ENCODE assay signal across 8 mouse cellular contexts in genomic region chr9:62362835-62363385, GRCm38 (mm10). TPM values are rescaled to one million over a fixed set of nuclear protein-coding genes. Genes with fewer than 3 reads are reported as not detected.
DNase-seq lines count a peak whose midpoint lies in the region; ATAC-seq lines count a peak whose summit lies in the region.

No protein-coding gene starts in this region.

- H3K4me1 ChIP-seq in kidney, embryonic 15.5 days: peaks cover 96% of the 10 kb centered on the region
- H3K4me1 ChIP-seq in forebrain, embryonic 10.5 days: peaks cover 92% of the 10 kb centered on the region
- H3K4me1 ChIP-seq in limb, embryonic 10.5 days: peaks cover 88% of the 10 kb centered on the region

- H3K9ac ChIP-seq in kidney, embryonic 15.5 days: 0 out of 2 replicates have a peak overlapping the region, but pooled peaks have one; percentile 31

- H3K4me2 ChIP-seq in kidney, embryonic 15.5 days: peak overlapping the region; percentile 64

- no peak for ATAC-seq in kidney, embryonic 15.5 days (replicated peaks; ENCODE audit: low FRiP score)

- peak overlapping the region; percentile 34 for H3K4me3 ChIP-seq in kidney, embryonic 15.5 days (replicated peaks)
- peak overlapping the region; percentile 43 for H3K4me3 ChIP-seq in forebrain, embryonic 10.5 days
- H3K4me3 ChIP-seq in limb, embryonic 10.5 days: peak overlapping the region; percentile 39

- H3K27ac ChIP-seq in kidney, embryonic 15.5 days: peak overlapping the region; percentile 84
- H3K27ac ChIP-seq in forebrain, embryonic 10.5 days: peak overlapping the region; percentile 89
- peak overlapping the region; percentile 81 for H3K27ac ChIP-seq in limb, embryonic 10.5 days

- no peaks in the 10 kb centered on the region for H3K9me3 ChIP-seq in kidney, embryonic 15.5 days (replicated peaks)
- no peaks in the 10 kb centered on the region for H3K9me3 ChIP-seq in forebrain, embryonic 10.5 days
- no peaks in the 10 kb centered on the region for H3K9me3 ChIP-seq in limb, embryonic 10.5 days (replicated peaks)

- peaks cover 12% of the 10 kb centered on the region for H3K36me3 ChIP-seq in kidney, embryonic 15.5 days
- peaks cover 47% of the 10 kb centered on the region for H3K36me3 ChIP-seq in forebrain, embryonic 10.5 days (replicated peaks)
- H3K36me3 ChIP-seq in limb, embryonic 10.5 days: peaks cover 35% of the 10 kb centered on the region

- 29% methylated on average over 11 of the region's 11 CpGs for WGBS in kidney, embryonic 15.5 days
- 31% methylated on average over 11 of the region's 11 CpGs for WGBS in forebrain, embryonic 10.5 days
- WGBS in limb, embryonic 10.5 days: 32% methylated on average over 11 of the region's 11 CpGs

- H3K27me3 ChIP-seq in kidney, embryonic 15.5 days: no peaks in the 10 kb centered on the region
- H3K27me3 ChIP-seq in forebrain, embryonic 10.5 days (ENCODE audit: poor library complexity, severe bottlenecking): no peaks in the 10 kb centered on the region
- H3K27me3 ChIP-seq in limb, embryonic 10.5 days (ENCODE audit: low read depth, poor library complexity, severe bottlenecking): no peaks in the 10 kb centered on the region

- no peak for DNase-seq in kidney, postnatal 25 days
- DNase-seq in forebrain, embryonic 10.5 days (ENCODE audit: extremely low spot score, low spot score): no peak
- peak; percentile 40 for DNase-seq in limb, embryonic 10.5 days (ENCODE audit: low spot score)
- peak; percentile 43 for DNase-seq in neural tube, embryonic 10.5 days (ENCODE audit: extremely low spot score, low spot score)
- no peak for DNase-seq in layer of hippocampus, postnatal 25 days (ENCODE audit: extremely low spot score in 1 of 2, low spot score in 1 of 2)
- DNase-seq in layer of hippocampus, adult 9-10 months (ENCODE audit: low spot score): no peak
- DNase-seq in thymus, postnatal 14 days: no peak

RNA-seq across cellular contexts. Expression of gene Anp32a, which starts 21.8 kb away (rescaled TPM):
- 217 and 225 TPM in 2 replicates for polyA plus RNA-seq in kidney, embryonic 15.5 days (2015; fragmentation: Nextera tagmentation; extraction: Ambion mirVana)
- polyA plus RNA-seq in forebrain, embryonic 10.5 days (2016; fragmentation: Nextera tagmentation; extraction: Ambion mirVana): 224 and 281 TPM in 2 replicates
- polyA plus RNA-seq in limb, embryonic 10.5 days (2016; fragmentation: Nextera tagmentation; extraction: Ambion mirVana): 240 and 246 TPM in 2 replicates
- total RNA-seq in layer of hippocampus, postnatal 25 days (2021): 100 to 1,000 TPM; 285 to 296 TPM

Comparison
In these comparisons a context has a peak if more than half of its experiments do, and no peak if none do; other contexts are left out.
1. DNase-seq: peak in limb, embryonic 10.5 days (single experiment) and neural tube, embryonic 10.5 days (single experiment); none in kidney, postnatal 25 days (0 of 2), forebrain, embryonic 10.5 days (single experiment), layer of hippocampus, postnatal 25 days (0 of 2), layer of hippocampus, adult 9-10 months (single experiment) and thymus, postnatal 14 days (single experiment).
2. Peak in every context shown above with its lines, with median percentiles within 50 percentile points of each other: H3K27ac ChIP-seq and H3K4me3 ChIP-seq.